Mouse (Mus musculus) cerebral cortex, adult 2 months (tissue): ENCODE data around the gene Gm9747.

Source experiments
- WGBS: fragments of 180-500 bp; shearing (Covaris S2); methylation state at CpG from one replicate; pipeline ENCODE4 v1.1.7; 2018; 5-methylcytosine and 5-hydroxymethylcytosine counted together

The Gm9747 gene

DNA sequence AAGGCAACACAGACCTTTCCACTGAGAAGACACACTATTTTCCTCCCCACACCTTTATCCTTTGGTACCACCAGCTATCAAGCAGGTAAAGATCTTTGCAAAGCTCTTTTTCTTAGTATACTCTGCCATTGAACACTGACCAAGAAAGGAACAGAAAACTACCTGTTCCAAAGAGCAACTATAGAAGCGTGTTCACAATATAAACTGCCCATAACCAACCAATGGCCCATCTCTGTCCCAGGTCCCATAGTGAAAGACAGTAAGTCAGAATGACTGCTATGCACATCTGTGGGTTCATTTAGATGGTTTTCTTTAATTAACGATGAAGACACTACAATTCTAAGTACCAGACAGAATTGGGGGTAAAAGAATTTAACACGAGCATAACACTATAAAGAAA is at the start of gene Gm9747:
Gene Gm9747, plus strand, starts transcription at position 301 of the 400 bp plus-strand sequence.
- 97% methylated on average over 3 of the region's 3 CpGs for WGBS

DNA sequence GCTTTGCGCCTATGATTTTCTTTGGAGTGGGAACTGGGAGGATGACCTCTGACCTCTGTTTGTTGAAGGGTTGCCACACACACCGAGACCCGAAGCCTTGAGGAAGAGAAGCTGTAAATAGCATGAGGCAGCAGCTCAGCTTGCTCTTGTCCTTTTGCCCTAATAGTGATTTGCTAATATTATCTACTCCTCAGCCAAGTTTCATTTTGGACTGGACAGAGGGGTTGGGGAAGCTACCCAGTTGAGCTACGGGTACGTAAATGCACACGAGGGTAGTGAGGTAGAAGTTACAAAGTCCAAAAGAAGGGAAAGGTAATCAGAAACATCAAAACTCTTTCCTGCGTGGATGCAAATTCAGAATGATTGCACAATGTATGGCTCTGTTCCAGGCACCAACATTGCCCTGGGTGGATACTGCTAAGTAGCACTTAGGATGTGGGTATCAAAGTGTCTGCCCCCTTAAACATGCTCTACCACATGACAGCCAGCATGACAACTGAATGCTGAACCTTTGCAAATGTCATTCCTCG is 48.9 kb upstream of the Gm9747 start:
- 78% methylated on average over 8 of the region's 8 CpGs for WGBS

- 87% methylated on average over 10 of the region's 10 CpGs for WGBS
Observed at GRCm38 (mm10) chr1:82188549-82189231, 44.2 kb upstream of the Gm9747 start.

GRCm38 (mm10) chr1:82189516-82189915 is 43.4 kb upstream of the Gm9747 start:
- WGBS, result 38% methylated on average over 3 of the region's 3 CpGs

GRCm38 (mm10) chr1:82191579-82191978 is 41.3 kb upstream of the Gm9747 start:
- WGBS, result 53% methylated on average over 3 of the region's 3 CpGs

- 16% methylated on average over 1 of the region's 1 CpGs for WGBS
Observed at GRCm38 (mm10) chr1:82199918-82200317, 33.0 kb upstream of the Gm9747 start.

DNA sequence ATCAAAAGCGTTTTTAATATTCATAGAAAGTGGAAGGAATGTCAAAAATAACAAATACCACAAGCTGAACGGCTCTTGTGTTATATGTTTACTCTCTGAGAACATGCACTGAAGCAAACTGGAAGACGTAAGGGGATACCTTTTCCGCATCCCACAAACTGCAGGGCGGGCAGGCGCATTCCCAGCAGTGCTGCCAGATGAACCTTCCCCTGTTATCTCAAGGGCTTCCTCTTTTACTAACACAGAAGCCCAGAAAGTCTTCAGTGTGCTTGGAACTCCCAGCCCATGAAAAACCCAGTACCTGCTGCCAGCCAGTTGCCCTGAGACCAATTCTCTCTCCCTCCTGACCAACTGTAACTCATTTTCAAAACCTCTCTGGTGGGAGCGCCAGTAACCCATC is 32.3 kb upstream of the Gm9747 start:
- 78% methylated on average over 7 of the region's 7 CpGs for WGBS

DNA sequence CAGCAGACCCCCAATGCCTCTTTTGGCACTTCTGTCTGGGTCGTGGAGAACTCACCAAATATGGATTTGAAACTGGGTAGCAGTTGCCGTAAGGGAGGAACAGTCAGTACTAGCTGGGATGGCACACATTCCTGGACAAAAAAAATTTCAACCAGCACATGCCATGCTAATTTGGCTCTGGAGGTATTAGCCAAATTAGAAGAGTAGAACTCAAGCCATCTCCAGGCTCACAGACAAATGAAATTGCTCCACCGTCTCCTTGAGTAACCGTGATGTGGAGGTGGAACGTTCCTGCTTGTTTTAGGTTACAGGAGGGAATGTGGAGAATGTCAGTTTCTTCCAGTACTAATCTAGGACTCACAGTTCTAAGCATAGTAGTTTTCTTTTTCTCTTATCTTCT is 25.4 kb upstream of the Gm9747 start:
- 65% methylated on average over 5 of the region's 5 CpGs for WGBS

DNA sequence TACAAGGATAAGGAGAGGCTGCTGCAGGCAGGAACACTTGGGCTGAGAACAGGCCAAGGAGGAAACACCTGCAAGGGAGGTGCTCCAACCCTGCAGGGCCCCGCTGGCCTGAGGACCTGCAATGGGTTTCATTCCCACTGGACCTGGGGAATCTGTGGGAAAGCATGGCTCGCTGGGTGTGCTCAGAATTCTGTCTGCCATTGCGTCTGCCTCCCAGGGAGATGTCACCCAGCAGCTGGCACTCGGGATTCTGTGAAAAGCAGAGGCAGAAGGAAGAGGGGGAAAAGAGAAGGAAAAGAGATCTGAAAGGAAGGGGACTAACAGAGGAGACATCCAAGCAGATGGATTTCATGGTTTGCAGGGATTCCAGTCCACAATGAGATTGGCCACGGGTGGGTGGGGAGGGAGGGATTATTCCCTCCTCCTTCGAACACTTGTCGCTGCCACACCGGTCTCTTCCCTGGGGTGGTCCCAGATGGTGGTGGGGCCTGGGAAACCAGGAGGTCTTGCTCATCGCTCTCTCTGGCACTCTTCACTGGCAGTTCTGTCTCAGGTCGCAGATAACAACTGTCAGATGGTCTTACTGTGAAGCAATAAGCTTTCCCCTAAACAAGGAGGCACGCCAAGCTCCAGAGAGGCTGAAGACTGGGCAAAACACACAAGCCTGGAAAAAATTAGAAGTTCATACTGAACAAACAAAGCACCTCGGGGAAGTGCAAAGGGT is 12.1 kb upstream of the Gm9747 start:
- WGBS, result 62% methylated on average over 12 of the region's 12 CpGs

GRCm38 (mm10) chr1:82221462-82221861 is 11.4 kb upstream of the Gm9747 start:
- 87% methylated on average over 1 of the region's 1 CpGs for WGBS

DNA sequence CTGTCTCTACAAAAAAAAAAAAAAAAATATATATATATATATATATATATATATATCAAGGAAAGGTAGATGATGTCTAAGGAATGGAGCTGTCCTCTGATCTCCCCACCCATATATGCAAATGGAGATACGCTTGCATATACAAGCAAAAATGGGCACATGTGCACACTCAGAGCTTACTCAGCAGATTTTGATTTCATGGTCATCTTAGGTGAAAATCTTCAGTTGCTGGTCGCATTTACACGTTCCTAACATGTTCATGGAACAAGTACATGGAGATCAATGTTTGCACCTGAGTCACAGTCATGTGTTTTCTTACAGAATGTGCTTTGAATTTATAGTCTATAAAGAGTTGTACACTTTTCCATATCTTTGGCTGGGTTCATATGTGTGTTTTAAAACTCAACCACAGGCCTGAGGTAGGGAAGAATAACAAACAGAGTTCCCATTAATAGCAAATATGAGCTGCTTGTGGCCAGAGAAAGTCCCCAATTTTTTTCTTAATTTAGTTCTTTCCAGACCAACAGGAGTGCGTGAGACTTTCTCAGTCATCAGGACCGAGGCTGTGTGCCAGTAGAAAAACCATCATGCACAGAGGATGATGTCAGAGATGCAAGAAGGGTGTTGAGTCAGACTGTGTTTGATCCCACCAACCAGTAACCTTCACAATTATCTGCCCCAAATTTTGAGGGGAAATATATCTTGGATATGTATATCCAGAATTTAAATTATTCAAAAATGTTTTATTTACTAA is 9.7 kb upstream of the Gm9747 start:
- WGBS, result 88% methylated on average over 5 of the region's 5 CpGs

DNA sequence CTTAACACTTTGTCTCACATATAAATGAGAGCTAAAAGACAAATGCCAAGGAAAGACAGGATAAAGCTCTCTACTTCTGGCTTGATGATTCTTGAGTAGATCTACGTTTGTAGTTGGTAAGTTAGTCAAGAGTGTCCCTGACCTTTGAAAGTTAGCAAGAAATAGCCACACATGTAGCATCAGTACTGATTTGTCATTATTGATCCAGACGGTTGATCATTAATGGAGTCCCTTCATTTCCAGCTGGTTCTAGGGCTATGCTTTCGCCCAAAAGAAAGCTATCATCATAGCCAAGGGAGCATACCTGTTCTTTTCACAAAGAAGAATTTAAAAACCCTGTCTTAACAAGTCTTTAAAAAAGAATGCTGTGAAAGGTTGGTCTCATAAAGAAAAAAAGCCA is 1.7 kb downstream of the Gm9747 start:
- 96% methylated on average over 3 of the region's 3 CpGs for WGBS

DNA sequence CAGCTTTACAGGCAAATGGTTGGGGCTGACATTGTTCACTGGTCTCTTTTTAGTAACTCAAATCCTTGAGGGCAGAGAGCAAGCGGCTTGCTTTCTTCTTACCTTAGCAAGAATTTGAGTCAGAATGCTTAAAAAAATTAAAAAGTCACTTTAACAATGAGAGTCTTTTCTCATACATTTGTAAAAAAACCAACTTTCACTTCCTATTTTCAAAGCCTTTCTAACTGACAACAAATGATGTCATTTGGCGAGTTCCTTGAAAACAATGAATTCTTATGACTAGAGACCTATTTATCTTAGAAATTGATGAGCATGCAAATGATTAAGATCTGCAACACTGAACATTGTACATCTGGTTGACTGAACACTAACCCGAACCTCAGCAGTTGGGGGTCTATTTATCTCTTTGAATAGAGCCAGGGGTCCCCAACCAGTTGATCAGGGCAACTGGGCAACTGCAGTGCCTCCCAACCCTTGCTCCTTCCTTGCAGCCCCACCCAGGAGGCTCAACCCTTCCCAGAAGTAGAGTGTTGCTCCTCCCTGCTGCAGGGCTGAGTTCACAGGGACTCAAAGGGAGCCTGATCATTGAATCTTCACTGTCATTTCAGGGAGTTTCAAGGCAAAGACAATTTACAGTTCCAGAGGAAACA is 2.7 kb downstream of the Gm9747 start:
- 85% methylated on average over 3 of the region's 3 CpGs for WGBS

GRCm38 (mm10) chr1:82238245-82238644 is 5.3 kb downstream of the Gm9747 start:
- WGBS, result 73% methylated on average over 4 of the region's 4 CpGs

- 89% methylated on average over 3 of the region's 3 CpGs for WGBS
Observed at GRCm38 (mm10) chr1:82239409-82240201, 6.7 kb downstream of the Gm9747 start.

DNA sequence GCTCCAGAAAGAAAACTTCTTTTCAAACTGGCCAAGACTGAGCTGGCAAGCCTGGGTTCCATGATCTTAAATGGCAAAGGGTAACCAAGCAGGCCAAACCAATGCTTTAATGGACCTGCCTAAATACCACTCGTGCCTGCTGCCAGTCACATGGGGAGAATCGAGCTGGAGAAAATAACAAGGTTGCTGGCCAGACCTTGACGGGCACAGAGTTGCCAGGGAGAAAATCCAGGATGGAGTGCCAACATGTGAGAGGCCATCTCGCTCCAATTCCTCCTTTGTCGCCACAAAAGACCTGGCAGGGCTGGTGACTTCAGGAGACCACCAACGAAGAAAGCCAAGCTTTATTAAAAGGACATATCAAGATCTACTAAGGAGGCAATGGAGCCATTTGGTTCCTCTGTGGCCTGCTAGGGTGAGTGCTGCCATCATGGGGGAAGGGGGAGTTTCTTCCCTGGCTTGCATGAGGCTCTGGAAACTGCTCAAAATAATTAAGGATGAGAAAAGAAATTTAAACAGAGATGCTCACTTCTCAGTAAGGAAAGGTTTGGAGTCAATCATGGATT is 10.4 kb downstream of the Gm9747 start:
- 66% methylated on average over 6 of the region's 6 CpGs for WGBS

GRCm38 (mm10) chr1:82245002-82245401 is 12.1 kb downstream of the Gm9747 start:
- 65% methylated on average over 5 of the region's 5 CpGs for WGBS

- 62% methylated on average over 10 of the region's 10 CpGs for WGBS
Observed at GRCm38 (mm10) chr1:82247221-82247951, 14.5 kb downstream of the Gm9747 start.

DNA sequence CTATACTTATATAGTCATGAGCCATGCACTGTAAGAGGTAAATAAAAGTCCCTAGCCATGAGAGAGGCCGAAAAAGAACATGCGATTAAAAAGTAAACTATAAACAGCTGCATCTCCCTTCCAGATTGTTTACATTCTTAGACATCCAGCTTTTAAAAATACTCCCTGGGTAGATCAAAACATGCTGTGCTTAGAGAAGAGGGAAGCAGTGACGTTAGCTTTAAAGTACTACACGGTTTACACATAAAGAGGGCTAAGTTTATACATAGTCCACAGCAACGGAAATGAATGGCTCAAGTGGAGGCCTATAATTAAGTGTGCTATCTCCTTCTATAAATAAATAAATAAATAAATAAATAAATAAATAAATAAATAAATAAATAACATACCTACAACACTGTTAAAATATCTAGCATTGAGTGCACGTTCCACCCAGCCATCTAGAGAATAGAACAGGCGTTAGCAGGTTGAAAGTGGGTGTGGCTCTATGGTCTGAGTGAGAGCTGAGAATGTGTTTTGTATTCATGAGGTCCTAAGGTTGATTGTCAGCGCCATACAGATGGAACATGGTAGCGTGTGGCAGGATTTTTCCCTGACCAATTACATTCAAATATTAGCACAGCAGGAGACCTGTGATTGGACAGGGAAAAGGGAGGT is 21.0 kb downstream of the Gm9747 start:
- 66% methylated on average over 9 of the region's 9 CpGs for WGBS
